Mouse (Mus musculus) MEL (cell line): ENCODE data around the gene Stk40. TPM values are rescaled to one million over a fixed set of nuclear protein-coding genes. Genes with fewer than 3 reads are reported as not detected.
"Not testable (repeated sequence)": the region's sequence is repeated elsewhere in the genome, so short reads cannot be mapped to it uniquely, and the experiment has no call there.

Experiments
- DNase-seq: peaks from one replicate; pipeline ENCODE4 v3.0.0; 2011; ENCODE audit warnings: low read depth, low spot score
- H3K27ac ChIP-seq: 2 replicates; pipeline ENCODE4 v1.5.1; 2012; ENCODE audit warnings: low read depth, mild to moderate bottlenecking, control low read depth, low read length, moderate library complexity; ENCODE audit not compliant: control insufficient read depth
- H3K27me3 ChIP-seq, 2 experiments: fragments of 150-350 bp in 1 of 2; sonication (generic) in 1 of 2; 2 replicates each; pipeline ENCODE4 v1.6.1; 2012; ENCODE audit warnings: low read length in 2 of 2, mild to moderate bottlenecking in 2 of 2, improper control_type of control experiment in 1 of 2, moderate library complexity in 1 of 2; ENCODE audit not compliant: insufficient read depth in 2 of 2, control insufficient read depth in 1 of 2
- H3K36me3 ChIP-seq, 2 experiments: 2 replicates each; pipeline ENCODE4 v1.6.1; 2012 to 2014; ENCODE audit warnings: low read length in 2 of 2, improper control_type of control experiment in 1 of 2, inconsistent platforms in 1 of 2, mild to moderate bottlenecking in 1 of 2; ENCODE audit not compliant: insufficient read depth in 2 of 2, control insufficient read depth in 1 of 2
- H3K4me1 ChIP-seq, 2 experiments: fragments of 150-350 bp in 1 of 2; sonication (generic) in 1 of 2; 2 replicates each; pipeline ENCODE4 v1.6.1; 2012; ENCODE audit warnings: low read length in 2 of 2, improper control_type of control experiment in 1 of 2, mild to moderate bottlenecking in 1 of 2; ENCODE audit not compliant: insufficient read depth in 2 of 2, control insufficient read depth in 1 of 2
- H3K4me3 ChIP-seq, 2 experiments: fragments of 150-350 bp in 1 of 2; sonication (generic) in 1 of 2; 2 replicates each; pipeline ENCODE4 v1.5.1; 2012; ENCODE audit warnings: low read depth in 2 of 2, low read length in 2 of 2, mild to moderate bottlenecking in 2 of 2, moderate library complexity in 2 of 2, control low read depth in 1 of 2, improper control_type of control experiment in 1 of 2; ENCODE audit not compliant: control insufficient read depth in 1 of 2, insufficient read depth in 1 of 2
- H3K79me2 ChIP-seq: 2 replicates; pipeline ENCODE4 v1.6.1; 2012; ENCODE audit warnings: mild to moderate bottlenecking, low read length, moderate library complexity; ENCODE audit not compliant: control insufficient read depth, poor library complexity, insufficient read depth
- H3K9ac ChIP-seq: 2 replicates; pipeline ENCODE4 v1.6.1; 2012; ENCODE audit warnings: low read depth, mild to moderate bottlenecking, control low read depth, low read length, moderate library complexity; ENCODE audit not compliant: control insufficient read depth, poor library complexity, severe bottlenecking
- H3K9me3 ChIP-seq: fragments of 150-350 bp; sonication (generic); replicated peaks from 2 replicates; pipeline ENCODE4 v1.6.1; 2012; ENCODE audit warnings: mild to moderate bottlenecking, low read length, improper control_type of control experiment, moderate library complexity; ENCODE audit not compliant: insufficient read depth
- CHD2 ChIP-seq: IDR thresholded peaks from 2 replicates; pipeline ENCODE4 v1.6.1; 2011; ENCODE audit warnings: low read length, improper control_type of control experiment
- CTCF ChIP-seq, 3 experiments: IDR thresholded peaks in 2 of 3; conservative IDR thresholded peaks in 1 of 3; 2 replicates each; pipeline ENCODE4 v1.5.1; 2011 to 2012; ENCODE audit warnings: low read length in 3 of 3, low read depth in 2 of 3, mild to moderate bottlenecking in 2 of 3, improper control_type of control experiment in 1 of 3, inconsistent platforms in 1 of 3, mixed read lengths in 1 of 3, moderate library complexity in 1 of 3; ENCODE audit not compliant: control insufficient read depth in 1 of 3, insufficient read depth in 1 of 3, poor library complexity in 1 of 3, severe bottlenecking in 1 of 3
- ELF1 ChIP-seq: IDR thresholded peaks from 2 replicates; pipeline ENCODE4 v1.6.1; 2014; ENCODE audit warnings: low read depth, mild to moderate bottlenecking, inconsistent platforms, low read length, improper control_type of control experiment, moderate library complexity
- ETS1 ChIP-seq: IDR thresholded peaks from 2 replicates; pipeline ENCODE4 v1.6.1; 2012; ENCODE audit warnings: low read depth, mild to moderate bottlenecking, inconsistent platforms, low read length, improper control_type of control experiment, moderate library complexity
- GABPA ChIP-seq: IDR thresholded peaks from 2 replicates; pipeline ENCODE4 v1.6.1; 2012; ENCODE audit warnings: low read depth, mild to moderate bottlenecking, inconsistent platforms, low read length, improper control_type of control experiment, moderate library complexity
- GATA1 ChIP-seq: IDR thresholded peaks from 2 replicates; pipeline ENCODE4 v1.6.1; 2011; ENCODE audit warnings: low read depth, low read length, improper control_type of control experiment
- HCFC1 ChIP-seq: IDR thresholded peaks from 2 replicates; pipeline ENCODE4 v1.6.1; 2012; ENCODE audit warnings: low read depth, mild to moderate bottlenecking, inconsistent platforms, low read length, improper control_type of control experiment, moderate library complexity
- MAX ChIP-seq: IDR thresholded peaks from 2 replicates; pipeline ENCODE4 v1.6.1; 2011; ENCODE audit warnings: low read length, improper control_type of control experiment
- MAZ ChIP-seq: IDR thresholded peaks from 2 replicates; pipeline ENCODE4 v1.6.1; 2012; ENCODE audit warnings: low read depth, mild to moderate bottlenecking, inconsistent platforms, low read length, improper control_type of control experiment
- MEF2A ChIP-seq: IDR thresholded peaks from 2 replicates; pipeline ENCODE4 v1.6.1; 2014; ENCODE audit warnings: low read depth, mild to moderate bottlenecking, inconsistent platforms, low read length, improper control_type of control experiment; ENCODE audit not compliant: poor library complexity, insufficient replicate concordance, severe bottlenecking; ENCODE audit errors: extremely low read depth
- MXI1 ChIP-seq: IDR thresholded peaks from 2 replicates; pipeline ENCODE4 v1.6.1; 2011; ENCODE audit warnings: mild to moderate bottlenecking, low read depth, low read length, improper control_type of control experiment
- MYC ChIP-seq: IDR thresholded peaks from 2 replicates; pipeline ENCODE4 v1.6.1; 2011; ENCODE audit warnings: low read depth, mild to moderate bottlenecking, low read length, improper control_type of control experiment, moderate library complexity
- NELFE ChIP-seq: IDR thresholded peaks from 2 replicates; pipeline ENCODE4 v1.6.1; 2011; ENCODE audit warnings: low read depth, low read length, improper control_type of control experiment
- NRF1 ChIP-seq: IDR thresholded peaks from 2 replicates; pipeline ENCODE4 v1.6.1; 2014; ENCODE audit warnings: low read depth, mild to moderate bottlenecking, inconsistent platforms, low read length, improper control_type of control experiment, moderate library complexity; ENCODE audit not compliant: poor library complexity, insufficient read depth, severe bottlenecking
- POLR2A ChIP-seq, 2 experiments: IDR thresholded peaks; 2 replicates each; pipeline ENCODE4 v1.6.1; 2011 to 2012; ENCODE audit warnings: low read length in 2 of 2, mild to moderate bottlenecking in 2 of 2, control low read depth in 1 of 2, improper control_type of control experiment in 1 of 2, low read depth in 1 of 2, moderate library complexity in 1 of 2; ENCODE audit not compliant: control insufficient read depth in 1 of 2, insufficient read depth in 1 of 2, poor library complexity in 1 of 2
- POLR2AphosphoS2 ChIP-seq: IDR thresholded peaks from 2 replicates; pipeline ENCODE4 v1.6.1; 2011; ENCODE audit warnings: low read length, improper control_type of control experiment
- POLR2AphosphoS5 ChIP-seq: IDR thresholded peaks from 2 replicates; pipeline ENCODE4 v1.6.1; 2012; ENCODE audit warnings: low read depth, borderline replicate concordance, mild to moderate bottlenecking, inconsistent platforms, low read length, moderate library complexity, mixed read lengths
- RAD21 ChIP-seq: IDR thresholded peaks from 2 replicates; pipeline ENCODE4 v1.6.1; 2011; ENCODE audit warnings: mild to moderate bottlenecking, low read depth, low read length, improper control_type of control experiment
- SIN3A ChIP-seq: IDR thresholded peaks from 2 replicates; pipeline ENCODE4 v1.6.1; 2012; ENCODE audit warnings: low read length, improper control_type of control experiment, inconsistent platforms
- TBP ChIP-seq: IDR thresholded peaks from 2 replicates; pipeline ENCODE4 v1.8.0; 2011; ENCODE audit warnings: low read depth, low read length, improper control_type of control experiment
- TCF12 ChIP-seq: IDR thresholded peaks from 2 replicates; pipeline ENCODE4 v1.6.1; 2014; ENCODE audit warnings: low read depth, mild to moderate bottlenecking, inconsistent platforms, low read length, improper control_type of control experiment, moderate library complexity
- UBTF ChIP-seq: IDR thresholded peaks from 2 replicates; pipeline ENCODE4 v1.6.1; 2012; ENCODE audit warnings: low read depth, mild to moderate bottlenecking, inconsistent platforms, low read length, improper control_type of control experiment, moderate library complexity, borderline replicate concordance; ENCODE audit not compliant: insufficient read depth
- USF1 ChIP-seq: IDR thresholded peaks from 2 replicates; pipeline ENCODE4 v1.6.1; 2014; ENCODE audit warnings: low read depth, mild to moderate bottlenecking, inconsistent platforms, low read length, improper control_type of control experiment, moderate library complexity
- ZMIZ1 ChIP-seq: IDR thresholded peaks from 2 replicates; pipeline ENCODE4 v1.6.1; 2012; ENCODE audit warnings: low read depth, mild to moderate bottlenecking, inconsistent platforms, low read length, improper control_type of control experiment, moderate library complexity
- ZNF384 ChIP-seq: IDR thresholded peaks from 2 replicates; pipeline ENCODE4 v1.6.1; 2012; ENCODE audit warnings: low read depth, mild to moderate bottlenecking, inconsistent platforms, low read length, improper control_type of control experiment
- polyA plus RNA-seq, 2 experiments: library from polyadenylated mRNA; stranded (reverse) in 1 of 2; unstranded in 1 of 2; fragments of >175 nt in 1 of 2; fragments of >200 nt in 1 of 2; gene quantifications; 2 replicates each; pipeline versions ENCODE4 v1.2.1 to v1.2.4; 2012; ENCODE audit warnings: low replicate concordance in 2 of 2, low read depth in 1 of 2; ENCODE audit not compliant: insufficient read length in 2 of 2, insufficient read depth in 1 of 2, missing spikeins in 1 of 2
- total RNA-seq: library from RNA; depleted of rRNA; stranded (reverse); fragments of 300-350 nt; gene quantifications from 2 replicates; pipeline ENCODE4 v1.2.3, GENCODE M21; 2012

The Stk40 gene
- total and polyA plus RNA-seq, 3 experiments = 16.8 to 270 (median 79.4) TPM

DNA sequence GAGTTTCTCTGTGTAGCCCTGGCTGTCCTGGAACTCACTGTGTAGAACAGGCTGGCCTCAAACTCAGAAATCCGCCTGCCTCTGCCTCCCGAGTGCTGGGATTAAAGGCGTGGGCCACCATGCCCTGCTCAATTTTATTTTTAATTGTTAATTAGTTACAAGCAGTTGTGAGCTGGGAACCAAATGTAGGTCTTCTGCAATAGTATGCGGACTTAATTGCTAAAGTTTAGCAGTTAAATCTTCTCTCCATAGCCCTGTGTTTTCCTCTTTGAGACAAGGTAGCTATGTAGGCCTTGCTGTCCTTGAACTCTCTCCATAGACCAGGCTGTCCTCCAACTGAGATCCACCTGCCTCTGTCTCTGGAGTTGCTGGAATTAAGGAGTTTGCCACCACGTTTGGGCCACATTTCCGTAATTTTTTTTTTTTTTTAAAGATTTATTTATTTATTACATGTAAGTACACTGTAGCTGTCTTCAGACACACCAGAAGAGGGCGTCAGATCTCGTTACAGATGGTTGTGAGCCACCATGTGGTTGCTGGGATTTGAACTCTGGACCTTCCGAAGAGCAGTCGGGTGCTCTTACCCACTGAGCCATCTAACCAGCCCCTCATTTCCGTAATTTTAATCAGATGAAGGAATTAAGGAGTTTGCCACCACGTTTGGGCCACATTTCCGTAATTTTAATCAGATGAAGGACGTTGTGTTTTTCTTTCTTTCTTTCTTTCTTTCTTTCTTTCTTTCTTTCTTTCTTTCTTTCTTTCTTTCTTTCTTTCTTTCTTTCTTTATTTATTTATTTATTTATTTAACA is 7.9 kb upstream of the Stk40 start:
- peaks cover 0 to 23% of the 10 kb centered on the region in 2 experiments; a peak in 3 of 4 replicates for H3K4me1 ChIP-seq
- H3K9me3 ChIP-seq, H3K79me2 ChIP-seq, H3K9ac ChIP-seq, H3K27me3 ChIP-seq: not testable (repeated sequence)
- peaks cover 0 to 14% of the 10 kb centered on the region in 2 experiments; a peak in 2 of 4 replicates for H3K36me3 ChIP-seq
- 0 out of 2 replicates have a peak, but pooled peaks have one; percentile 29 for TF ChIP-seq ELF1
- TF ChIP-seq HCFC1 = 0 out of 2 replicates have a peak, but pooled peaks have one; percentile 21
- peak; percentile 97 for TF ChIP-seq TBP
- peak; percentile 82 for TF ChIP-seq ZNF384
- TF ChIP-seq SIN3A = 0 out of 2 replicates have a peak, but pooled peaks have one; percentile 25
- peak; percentile 47; the same call in 1 of the 2 replicates for TF ChIP-seq MYC
- TF ChIP-seq ETS1 = peak; percentile 30; the same call in 1 of the 2 replicates
- 0 out of 2 replicates have a peak, but pooled peaks have one; percentile 11 for TF ChIP-seq NRF1
- TF ChIP-seq GATA1 = 0 out of 2 replicates have a peak, but pooled peaks have one; percentile 3
- DNase-seq = peak; percentile 87
- H3K27ac ChIP-seq = peak overlapping the region; percentile 65
- H3K4me3 ChIP-seq = peak overlapping the region; percentile 12 to 93; a peak in 3 of 4 replicates

GRCm38 (mm10) chr4:126096464-126097111 is 7.2 kb upstream of the Stk40 start, which contains the start of gene Lsm10:
Gene Lsm10, plus strand, starts transcription at chr4:126096623.
- Histone ChIP-seq H3K27me3 (no peaks in the 10 kb centered on the region), H3K9ac (peak within 1 kb of the TSS; percentile 93), H3K27ac (peak within 1 kb of the TSS; percentile 68), H3K4me3 (peak within 1 kb of the TSS; percentile 74 to 93), H3K36me3 (peaks cover 0 to 14% of the 10 kb centered on the region in 2 experiments; a peak in 2 of 4 replicates), H3K9me3 (no peaks in the 10 kb centered on the region), H3K4me1 (peaks cover 0 to 23% of the 10 kb centered on the region in 2 experiments; a peak in 3 of 4 replicates), H3K79me2 (peaks cover 10% of the 10 kb centered on the region)
- peak; percentile 99 for DNase-seq
- TF ChIP-seq NELFE (peak; percentile 62), POLR2AphosphoS2 (peak; percentile 78; the same call in 1 of the 2 replicates), CHD2 (no peak), UBTF (no peak), CTCF (IDR thresholded peaks at IDR 0.05 in 2 of 3, conservative IDR thresholded peaks at IDR 0.05 in 1 of 3; ENCODE audit: control insufficient read depth in 1 of 3, insufficient read depth in 1 of 3, low read depth in 2 of 3, low read length in 3 of 3, poor library complexity in 1 of 3, severe bottlenecking in 1 of 3) (no peak), MAZ (peak; percentile 23; the same call in 1 of the 2 replicates), TBP (peak; percentile 7; the same call in 1 of the 2 replicates), ZMIZ1 (peak; percentile 90), POLR2A (IDR thresholded peaks at IDR 0.05; ENCODE audit: control insufficient read depth in 1 of 2, insufficient read depth in 1 of 2, low read depth in 1 of 2, low read length in 2 of 2, poor library complexity in 1 of 2) (peak; percentile 69 to 81; a peak in 2 of 4 replicates), USF1 (peak; percentile 66), HCFC1 (peak; percentile 95), MXI1 (peak; percentile 92), NRF1 (peak; percentile 85), POLR2AphosphoS5 (no peak), GATA1 (no peak), TCF12 (peak; percentile 39; the same call in 1 of the 2 replicates), MYC (0 out of 2 replicates have a peak, but pooled peaks have one; percentile 43), RAD21 (no peak), SIN3A (peak; percentile 74), MEF2A (no peak), MAX (peak; percentile 66; the same call in 1 of the 2 replicates), GABPA (no peak), ELF1 (peak; percentile 94)
